Mouse (Mus musculus) heart, adult 9 months (tissue): ENCODE measurements at regions not wholly inside any gene's neighbourhood (a gene's known extent, or its start where the extent isn't known, plus 50 kb on each side); places are given as distances from the start of the nearest gene placed in this dataset.

Experiments
- DNase-seq, 2 experiments: peaks; one replicate each; pipeline ENCODE4 v3.0.0; 2022; ENCODE audit warnings: low spot score in 2 of 2

DNA sequence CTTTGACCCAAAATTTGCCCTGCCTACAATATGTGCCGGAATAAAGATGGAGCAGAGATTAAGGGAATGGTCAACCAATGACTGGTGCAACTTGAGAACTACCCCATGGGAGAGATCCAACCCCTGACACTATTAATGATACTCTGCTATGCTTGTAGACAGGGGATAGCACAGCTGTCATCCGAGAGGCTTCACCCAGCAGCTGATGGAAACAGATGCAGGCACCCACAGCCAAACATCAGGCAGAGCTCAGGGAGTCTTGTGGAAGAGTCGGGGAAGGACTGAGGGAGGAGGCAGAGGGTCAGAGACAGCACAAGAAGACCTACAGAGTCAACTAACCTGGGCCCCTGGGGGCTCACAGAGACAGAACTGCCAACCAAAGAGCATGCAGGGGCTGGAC lies 395.8 kb downstream of the Cd83 start:
- DNase-seq = peak in 1 of 2 experiments; percentile 24

- peak; percentile 44 to 45 for DNase-seq
These were observed 398.1 kb downstream of the Cd83 start for GRCm38 (mm10) chr13:44182544-44183191.

DNA sequence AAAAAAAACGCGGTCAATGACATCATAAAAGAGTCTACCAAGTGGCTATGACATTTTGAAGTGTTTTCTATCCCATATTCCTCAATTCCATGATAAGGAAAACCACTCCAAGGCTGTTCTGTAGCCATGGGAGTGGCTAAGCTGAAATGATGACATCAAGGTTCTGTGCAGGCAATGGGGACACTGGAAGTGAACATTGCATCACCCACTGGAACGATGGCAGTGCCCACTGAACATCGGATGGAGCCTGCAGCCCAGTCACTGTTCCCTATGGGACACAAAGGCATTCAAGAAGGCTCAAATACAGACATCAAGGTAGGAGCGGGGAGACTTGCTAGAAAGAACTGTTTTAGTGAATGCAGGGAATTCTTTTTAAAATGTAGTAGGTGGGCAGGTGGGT lies 410.8 kb downstream of the Cd83 start:
- no peak for DNase-seq

DNA sequence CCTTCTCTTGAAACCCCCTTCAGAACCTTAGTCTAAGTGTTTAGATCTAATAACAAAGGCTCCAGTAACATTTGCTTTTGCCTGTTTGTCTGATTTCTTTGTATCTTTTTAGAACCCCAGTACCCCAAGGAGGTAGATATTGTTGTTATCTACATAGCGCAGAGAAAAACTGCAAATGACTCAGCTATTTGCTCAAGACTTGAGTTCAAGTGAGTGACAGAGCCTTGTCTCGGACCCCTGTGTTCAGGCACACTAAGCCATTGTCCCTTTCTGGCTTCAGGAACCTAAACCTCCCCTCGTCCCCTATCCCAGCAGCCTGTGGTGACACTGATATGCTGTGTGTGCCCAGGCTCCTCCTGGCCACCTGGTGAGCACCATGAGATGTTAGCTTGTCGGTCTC lies 421.5 kb downstream of the Cd83 start:
- no peak for DNase-seq

GRCm38 (mm10) chr13:44206448-44206847 lies 421.9 kb downstream of the Cd83 start:
- no peak for DNase-seq

DNA sequence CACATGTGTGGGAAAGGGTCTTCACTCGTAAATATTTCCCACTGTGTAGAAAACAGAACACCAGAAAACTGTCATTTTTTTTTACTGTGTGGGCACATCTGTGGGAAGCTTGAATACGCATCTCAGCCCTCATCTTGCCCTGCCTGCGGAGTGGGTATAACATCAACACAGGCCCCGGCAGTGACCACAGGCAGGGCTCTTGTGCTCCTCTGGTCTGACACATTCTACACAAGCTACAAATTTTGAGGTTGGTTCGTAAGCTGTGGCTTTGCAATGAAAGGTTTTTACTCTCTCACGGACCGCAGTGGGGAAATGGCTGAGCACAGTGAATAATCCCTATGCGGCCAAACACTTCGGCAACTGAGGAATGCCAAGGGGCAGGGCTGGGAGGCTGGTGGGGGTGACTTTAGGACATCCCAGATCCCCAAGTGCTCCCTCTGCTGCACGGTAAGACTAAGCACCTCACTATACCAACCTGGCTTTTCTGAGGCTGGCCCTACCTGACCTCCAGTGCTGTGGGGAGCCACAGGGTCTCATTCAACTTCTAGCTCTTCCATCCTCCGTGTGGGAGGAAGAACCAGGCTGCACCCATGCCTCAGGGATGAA lies 422.9 kb downstream of the Cd83 start:
- no peak for DNase-seq

DNA sequence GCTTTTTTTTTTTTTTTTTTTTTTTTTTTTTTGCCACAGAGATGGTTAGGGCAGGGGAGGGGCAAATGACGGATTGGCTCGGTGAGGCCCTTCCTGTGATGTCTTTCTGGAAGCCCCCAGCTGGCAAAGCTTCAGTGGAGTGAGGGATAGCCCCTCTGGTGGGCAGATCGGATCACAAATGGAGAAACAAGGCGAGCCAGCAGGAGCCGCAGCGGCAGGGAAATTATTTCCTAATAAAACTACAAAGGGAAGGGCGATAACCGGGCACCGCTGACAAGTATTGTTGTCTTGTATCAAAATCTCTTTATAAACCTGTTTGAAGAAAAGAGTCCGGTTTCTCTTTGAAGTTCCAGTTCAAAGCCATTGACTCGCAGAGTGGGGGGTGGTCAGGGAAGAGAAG lies 424.5 kb downstream of the Cd83 start:
- DNase-seq = no peak

DNA sequence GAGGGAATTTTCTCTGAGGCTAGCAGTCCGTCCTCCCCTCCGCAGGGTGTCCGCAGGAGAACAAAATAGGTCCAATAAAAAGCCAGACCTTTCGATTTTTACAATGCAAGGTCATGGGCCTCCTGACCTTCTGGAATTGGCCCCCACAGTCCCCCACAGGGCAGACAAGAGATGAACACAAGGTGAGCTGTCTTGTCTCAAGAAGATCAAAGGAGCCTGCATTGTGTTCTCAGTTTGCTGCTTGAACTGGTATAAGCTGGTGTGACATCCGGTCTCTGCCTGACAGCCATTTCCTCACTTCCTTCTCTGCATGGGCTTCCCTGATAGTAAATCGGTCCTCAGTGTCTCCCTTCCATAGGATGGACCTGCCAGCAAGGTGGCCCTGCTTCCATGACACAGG lies 425.5 kb downstream of the Cd83 start:
- no peak for DNase-seq

- DNase-seq = no peak
These were observed 427.8 kb downstream of the Cd83 start for GRCm38 (mm10) chr13:44212356-44212755.

GRCm38 (mm10) chr13:44212936-44213335 lies 428.4 kb downstream of the Cd83 start:
- DNase-seq = no peak

GRCm38 (mm10) chr13:44218266-44218665 lies 433.7 kb downstream of the Cd83 start:
- no peak for DNase-seq

- no peak for DNase-seq
These were observed 437.1 kb downstream of the Cd83 start for GRCm38 (mm10) chr13:44221721-44222120.

DNA sequence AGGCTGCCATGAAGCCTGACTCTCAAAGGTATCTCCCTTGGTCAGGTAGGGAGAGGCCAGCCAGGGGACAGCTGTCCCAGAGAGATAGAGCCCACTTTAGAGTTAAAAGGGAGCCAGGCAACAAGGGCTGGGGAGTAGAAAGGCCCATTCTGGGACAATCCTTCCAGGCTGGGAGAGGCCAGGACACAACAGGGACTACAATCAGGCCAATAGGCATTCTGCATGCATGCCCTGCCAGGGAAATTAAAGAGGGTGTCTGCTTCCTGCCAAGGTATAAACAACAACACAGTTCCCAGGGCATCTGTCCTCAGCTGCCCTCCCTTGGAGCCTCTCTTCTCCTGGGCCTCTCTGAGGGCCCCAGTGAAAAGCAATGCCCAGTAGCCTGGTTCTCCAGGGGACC lies 437.8 kb downstream of the Cd83 start:
- peak; percentile 80 to 82 for DNase-seq

- DNase-seq = no peak
These were observed 443.3 kb downstream of the Cd83 start for GRCm38 (mm10) chr13:44227706-44228459.

DNA sequence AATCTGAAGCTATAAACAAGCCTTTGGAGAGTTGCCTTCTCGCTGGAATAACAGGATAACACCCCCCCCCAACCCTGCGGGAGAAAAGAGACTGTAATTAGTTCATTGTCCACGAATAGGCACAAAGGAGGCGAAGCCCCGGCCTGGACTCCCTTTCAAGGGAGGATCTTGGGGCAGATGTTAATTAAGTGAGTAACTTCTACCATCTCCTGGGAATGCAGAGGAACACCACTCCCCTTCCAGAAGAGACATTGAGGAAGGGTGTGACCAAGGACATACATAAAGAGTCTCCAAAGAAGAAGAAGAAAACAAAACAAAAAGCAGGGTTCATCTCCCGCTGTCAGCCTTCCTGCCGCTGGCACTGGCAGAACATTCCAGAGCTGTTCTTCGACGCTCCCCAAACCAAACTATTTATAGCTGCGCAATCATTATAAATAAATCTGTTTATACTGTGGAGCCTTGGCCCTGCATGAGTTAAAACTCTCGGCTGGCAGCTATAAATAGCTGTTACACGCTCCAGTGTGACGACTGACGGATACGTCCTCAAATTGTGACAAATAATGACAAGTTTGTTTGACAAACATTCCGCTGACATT lies 444.1 kb downstream of the Cd83 start:
- peak; percentile 77 to 87 for DNase-seq

DNA sequence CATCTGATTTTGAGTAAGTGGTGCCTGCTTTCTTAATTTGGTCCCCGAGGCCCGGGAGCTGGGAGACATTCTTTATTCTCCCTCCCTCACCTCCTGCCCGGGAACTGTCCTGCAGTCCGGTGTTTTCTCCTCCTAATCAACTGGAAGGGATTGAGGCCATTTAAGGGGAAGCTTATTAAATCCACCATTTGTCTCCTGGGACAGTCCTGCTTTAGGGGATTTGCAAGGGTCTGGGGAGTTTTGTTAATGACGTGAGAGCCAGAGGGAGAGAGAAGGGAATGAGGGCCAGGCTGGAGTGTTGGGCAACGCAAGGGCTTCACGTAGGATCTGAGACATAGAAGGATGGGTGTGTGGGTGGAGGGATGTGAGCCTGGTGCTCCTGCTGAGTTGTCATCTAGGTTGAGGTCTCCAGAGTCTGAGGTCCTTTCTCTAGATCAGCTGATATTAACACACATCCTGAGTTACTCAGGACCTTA lies 444.6 kb downstream of the Cd83 start:
- no peak for DNase-seq

GRCm38 (mm10) chr13:44231403-44231802 lies 446.8 kb downstream of the Cd83 start:
- DNase-seq = no peak

- DNase-seq = peak; percentile 35 to 70
These were observed 447.5 kb downstream of the Cd83 start for GRCm38 (mm10) chr13:44231868-44232715.

- DNase-seq = no peak
These were observed 448.1 kb downstream of the Cd83 start for GRCm38 (mm10) chr13:44232716-44233051.

DNA sequence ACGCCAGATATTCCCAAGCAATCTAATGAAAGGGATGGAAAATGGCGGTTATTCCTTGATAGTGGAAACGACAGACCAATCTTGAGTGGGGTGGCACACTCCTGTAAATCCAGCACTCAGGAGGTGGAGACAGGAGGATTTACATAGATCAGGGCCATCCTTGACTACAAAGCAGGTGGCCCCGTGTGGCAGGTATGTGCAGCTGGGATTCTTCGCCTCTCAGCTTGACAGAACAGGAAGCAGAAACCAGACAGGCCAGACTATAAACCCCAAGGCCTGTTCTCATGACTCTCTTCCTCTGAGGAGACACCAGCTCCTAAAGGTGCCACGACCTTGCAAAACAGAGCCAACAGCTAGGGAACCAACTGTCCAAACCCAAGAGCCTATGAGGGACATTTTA lies 449.7 kb downstream of the Cd83 start:
- DNase-seq = no peak

DNA sequence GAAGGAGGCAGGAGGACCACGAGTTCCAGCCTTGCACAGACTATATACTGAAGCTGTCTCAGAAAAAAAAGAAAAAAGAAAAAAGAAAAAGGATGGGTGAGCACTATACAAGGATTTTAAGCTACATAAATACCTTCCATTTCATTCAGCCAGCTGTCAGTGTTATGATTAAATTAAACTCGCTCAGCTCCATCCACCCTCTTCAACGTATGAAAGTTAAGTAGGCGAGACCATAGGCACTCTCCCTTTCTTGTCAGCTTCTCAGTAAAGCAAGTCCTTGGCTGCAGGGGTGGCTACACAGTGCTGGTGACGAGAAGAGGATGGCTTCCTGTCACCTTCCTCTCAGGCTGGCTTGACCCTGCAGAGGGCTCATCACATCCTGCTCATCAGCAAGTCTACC lies 450.7 kb downstream of the Cd83 start:
- DNase-seq = no peak

GRCm38 (mm10) chr13:44235941-44236340 lies 451.4 kb downstream of the Cd83 start:
- DNase-seq = peak; percentile 82 to 84
